Mouse (Mus musculus) c-Kit-positive CD71-negative TER-119-negative erythroid progenitor cells, embryonic 14.5 days (primary cell): ENCODE data around the gene Tead2.
A peak's percentile ranks its signal among the peaks of the same experiment; 100 is the strongest.

Experiments used
- DNase-seq: peaks from one replicate; pipeline ENCODE4 v3.0.0-alpha.2; 2013; ENCODE audit warnings: low read depth

The Tead2 gene

GRCm38 (mm10) chr7:45191803-45192363, 23.7 kb upstream of the Tead2 start:
- no peak for DNase-seq

DNA sequence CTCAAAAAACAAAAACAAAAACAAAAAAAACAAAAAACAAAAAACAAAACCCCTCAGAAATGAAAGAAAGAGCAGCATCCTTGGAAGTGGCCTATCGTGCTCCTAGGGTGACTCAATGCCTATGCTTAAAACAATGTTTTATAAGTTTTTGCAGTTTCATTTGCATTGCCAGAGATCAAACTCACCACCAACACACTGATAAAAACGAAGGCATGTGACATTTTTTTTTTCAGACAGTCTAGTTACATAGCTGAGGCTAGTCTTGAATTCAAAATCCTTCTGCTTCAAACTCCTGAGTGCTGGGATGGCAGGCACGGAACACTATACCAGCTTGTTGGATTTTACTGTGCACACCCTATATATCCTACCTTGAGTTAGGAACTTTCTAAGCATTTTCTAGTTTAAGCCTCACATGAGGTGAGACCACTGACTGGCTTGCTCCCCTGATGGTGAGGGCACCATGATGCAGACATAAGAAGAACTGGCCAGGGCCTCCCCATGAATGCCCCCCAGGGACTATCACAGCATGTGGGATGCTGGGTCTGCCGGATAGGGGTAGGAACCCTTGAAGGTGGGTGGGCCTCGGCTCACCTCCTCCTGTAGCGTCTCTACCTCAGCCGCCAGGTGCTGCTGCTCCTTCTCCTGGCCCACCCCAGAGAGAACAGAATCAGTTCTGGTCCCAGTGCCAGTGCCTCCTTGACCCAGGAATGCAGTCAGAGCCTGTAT, 22.8 kb upstream of the Tead2 start:
- no peak for DNase-seq

GRCm38 (mm10) chr7:45193406-45193805, 22.1 kb upstream of the Tead2 start:
- DNase-seq: no peak

DNA sequence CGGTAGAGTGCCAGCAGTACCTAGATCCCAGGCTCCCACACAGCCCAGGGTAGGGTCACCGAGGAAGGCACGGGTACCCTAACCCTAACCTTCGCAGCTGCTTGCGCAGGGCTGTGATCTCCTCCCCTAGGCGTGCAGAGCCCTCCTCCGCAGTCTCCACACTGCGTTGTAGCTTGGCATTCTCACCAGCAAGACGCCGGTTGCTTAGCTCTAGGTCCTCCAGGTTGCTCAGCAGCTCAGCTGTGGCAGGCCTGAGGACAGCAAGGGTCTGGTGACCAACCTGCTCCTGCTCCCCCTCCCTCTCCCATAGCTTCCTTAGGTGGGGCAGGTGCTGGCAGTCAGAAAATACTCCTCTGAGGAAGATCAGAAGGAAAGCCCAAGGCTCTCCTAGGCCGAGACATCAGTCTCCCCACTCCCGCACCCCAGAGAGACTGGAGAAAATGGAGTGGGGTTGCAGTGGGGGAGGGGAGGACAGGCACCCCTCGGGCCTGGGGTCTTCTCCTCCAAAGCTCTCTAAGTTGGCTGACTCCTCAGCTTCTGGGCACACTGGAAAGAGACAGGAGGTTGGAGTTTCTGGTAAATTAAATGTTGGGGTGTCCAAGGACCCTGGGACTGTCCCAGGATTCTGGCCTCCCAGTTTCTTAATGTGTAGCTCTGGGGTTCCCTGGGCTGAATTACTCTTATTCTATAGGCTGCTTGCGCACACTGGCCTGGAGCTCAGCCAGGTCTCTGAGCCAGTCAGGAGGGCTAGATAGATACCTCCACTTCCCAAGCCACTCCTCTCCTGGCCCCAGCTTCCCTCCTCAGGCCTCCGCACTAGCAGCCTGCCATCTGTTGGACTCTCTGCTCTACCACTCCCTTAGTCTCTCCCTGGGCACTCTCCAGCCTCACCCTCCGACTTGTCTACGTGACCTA, 21.4 kb upstream of the Tead2 start:
- no peak for DNase-seq

GRCm38 (mm10) chr7:45195341-45196175, 20.0 kb upstream of the Tead2 start:
- DNase-seq: no peak

DNA sequence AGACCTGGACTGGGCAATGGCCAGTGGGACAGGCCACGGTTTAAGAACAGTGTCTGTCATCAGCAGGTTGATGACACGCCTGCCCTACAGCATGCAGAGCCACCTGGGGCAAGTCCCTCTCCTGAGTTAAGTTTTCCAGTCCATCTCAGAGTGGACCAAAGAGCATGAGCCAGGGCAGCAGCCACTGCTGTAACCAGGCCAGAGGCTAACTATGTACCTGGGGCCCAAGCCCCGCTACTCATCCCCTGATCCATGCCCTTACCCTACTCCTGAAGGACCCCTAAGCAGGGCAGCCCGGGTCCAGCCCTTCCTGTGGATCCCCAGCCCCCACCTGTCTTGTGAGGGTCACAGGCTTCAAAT, 19.4 kb upstream of the Tead2 start:
- no peak for DNase-seq

GRCm38 (mm10) chr7:45196994-45197393, 18.6 kb upstream of the Tead2 start:
- DNase-seq: no peak

DNA sequence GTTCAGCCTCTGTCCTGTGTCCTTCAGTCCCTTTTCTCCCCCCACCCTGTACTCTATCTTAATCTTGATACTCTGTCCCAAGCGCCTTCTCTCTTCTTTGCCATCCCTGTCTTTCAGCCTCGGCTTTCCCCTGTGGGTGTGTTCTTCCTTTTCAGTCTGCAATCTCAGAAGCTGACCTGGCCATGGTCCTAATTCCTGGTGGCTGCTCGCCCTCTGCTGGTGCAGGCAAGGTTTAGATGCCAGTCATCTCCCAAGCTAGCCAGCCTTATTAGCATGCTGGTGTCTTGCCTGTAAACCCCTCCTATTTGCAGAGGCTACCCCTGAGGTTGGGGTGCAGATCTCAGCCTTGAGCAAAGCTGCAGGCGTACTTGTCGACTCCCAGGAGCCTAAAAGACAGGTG, 17.1 kb upstream of the Tead2 start:
- no peak for DNase-seq

GRCm38 (mm10) chr7:45198961-45199360, 16.6 kb upstream of the Tead2 start:
- DNase-seq: no peak

DNA sequence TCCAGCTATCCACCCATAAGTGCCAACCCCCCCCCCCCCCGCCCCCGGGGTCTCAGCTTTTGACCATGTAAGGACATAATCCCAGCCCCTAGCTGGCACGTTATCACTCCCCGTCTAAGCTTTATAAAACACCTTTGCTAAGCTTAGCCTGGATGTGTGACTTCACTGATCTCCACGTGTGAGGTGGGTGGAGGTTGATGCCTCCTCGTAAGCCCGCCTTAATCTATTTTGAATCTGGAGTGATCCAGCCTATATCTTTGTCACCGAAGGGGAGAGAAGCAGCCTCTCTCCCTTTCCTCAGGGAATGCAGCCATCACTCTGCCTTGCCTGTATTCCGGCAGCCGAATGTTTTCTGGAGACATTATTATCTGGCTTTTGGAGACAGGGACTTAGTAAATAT, 12.9 kb upstream of the Tead2 start:
- DNase-seq: no peak

DNA sequence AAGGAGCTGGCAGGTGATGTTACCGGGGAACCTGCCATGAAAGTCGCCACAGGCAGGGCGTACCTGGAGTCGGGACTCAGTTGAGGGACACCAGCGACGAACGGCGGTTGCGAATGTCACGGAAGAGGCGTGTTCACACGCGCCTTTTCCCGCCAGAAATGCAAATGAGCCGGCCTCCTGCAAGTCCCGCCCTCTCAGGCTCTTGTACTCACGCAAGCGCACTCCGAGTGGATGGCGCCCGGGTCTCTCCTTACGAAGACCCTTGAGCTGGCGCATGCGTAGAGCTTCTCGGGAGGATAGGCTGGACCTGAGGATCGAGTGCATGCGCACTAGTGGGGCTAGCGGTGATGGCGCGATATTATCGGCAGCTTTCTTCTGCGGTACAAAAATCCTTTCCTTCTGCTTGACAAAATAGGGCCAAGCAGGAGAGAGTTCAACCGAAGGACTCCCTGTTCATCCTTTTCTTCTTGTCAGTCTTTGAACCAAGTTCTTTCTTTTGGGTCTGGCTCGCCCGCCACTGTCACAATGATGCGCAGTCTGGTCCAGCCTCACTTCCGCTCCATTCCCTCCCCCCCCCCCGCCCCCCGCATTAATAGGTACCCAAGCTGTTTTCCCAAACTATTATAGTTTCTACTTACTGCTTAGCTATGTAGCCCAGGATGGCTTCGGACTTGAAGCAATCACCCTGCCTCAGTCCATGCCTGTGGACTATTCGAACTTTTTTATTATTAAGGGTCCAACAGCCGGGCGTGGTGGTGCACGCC, 11.0 kb upstream of the Tead2 start, which contains the start of gene Ccdc155:
Gene Ccdc155 (minus strand): TSS at position 513 of the 764 bp plus-strand sequence.
- DNase-seq: peak; percentile 96

DNA sequence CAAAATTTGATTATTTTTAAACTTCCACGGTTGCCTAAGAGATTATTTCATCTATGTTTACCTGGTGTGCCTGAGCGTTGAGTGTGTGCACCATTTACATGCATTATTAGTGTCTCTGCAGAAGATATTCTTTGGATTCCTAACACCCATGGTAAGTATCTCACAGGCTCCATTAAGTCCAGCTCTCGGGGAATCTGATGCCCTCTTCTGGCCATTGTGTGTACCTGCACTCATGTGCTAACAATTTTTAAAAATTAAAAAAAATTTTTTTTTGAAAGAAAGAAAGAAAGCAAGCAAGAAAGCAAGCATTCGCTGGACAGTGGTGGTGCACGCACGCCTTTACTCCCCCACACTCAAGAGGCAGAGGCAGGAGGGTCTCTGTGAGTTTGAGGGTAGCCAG, 7.3 kb upstream of the Tead2 start:
- DNase-seq: no peak

DNA sequence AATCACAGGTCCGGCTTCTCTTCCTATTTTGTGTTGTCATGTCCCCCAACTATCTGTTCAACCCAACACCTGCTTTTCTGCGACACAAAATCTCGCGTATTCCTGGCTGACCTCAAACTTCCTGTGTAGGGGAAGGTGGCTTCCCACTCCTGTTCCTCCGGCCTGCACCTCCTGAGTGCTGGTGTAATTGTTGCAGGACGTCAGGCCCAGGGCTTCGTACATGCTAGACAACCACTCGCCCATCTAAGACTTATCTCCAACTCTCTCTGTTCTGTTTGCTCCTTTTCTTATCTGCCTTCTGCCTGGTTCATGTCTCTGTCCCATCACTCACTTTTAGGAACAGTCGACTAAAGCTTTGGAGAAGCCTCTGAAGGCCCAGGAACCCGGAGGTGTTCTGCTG, 4.5 kb upstream of the Tead2 start:
- DNase-seq: no peak

- DNase-seq: peak; percentile 57
Observed at GRCm38 (mm10) chr7:45211851-45212251, 3.7 kb upstream of the Tead2 start, which contains the start of gene Dkkl1. TSS of gene Dkkl1 (minus strand) at chr7:45212147.

DNA sequence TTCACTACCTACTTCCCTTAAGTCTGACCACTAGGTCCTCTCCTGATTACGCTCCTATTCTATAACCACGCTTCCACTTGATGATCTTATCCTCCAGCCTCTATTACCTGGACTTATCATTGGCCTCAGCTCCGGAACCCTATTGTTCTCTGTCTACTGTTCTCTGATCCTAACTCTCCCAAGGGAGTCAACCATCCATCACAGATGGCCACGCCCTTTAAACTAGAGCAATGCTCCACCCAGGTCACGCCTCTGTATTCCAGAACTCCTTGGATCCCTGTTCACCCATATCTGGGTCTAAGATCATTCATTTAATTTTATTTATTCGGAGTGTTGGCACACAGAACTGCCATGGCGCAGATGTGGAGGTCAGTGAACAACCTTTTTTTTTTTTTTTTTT, 3.2 kb upstream of the Tead2 start:
- DNase-seq: no peak

DNA sequence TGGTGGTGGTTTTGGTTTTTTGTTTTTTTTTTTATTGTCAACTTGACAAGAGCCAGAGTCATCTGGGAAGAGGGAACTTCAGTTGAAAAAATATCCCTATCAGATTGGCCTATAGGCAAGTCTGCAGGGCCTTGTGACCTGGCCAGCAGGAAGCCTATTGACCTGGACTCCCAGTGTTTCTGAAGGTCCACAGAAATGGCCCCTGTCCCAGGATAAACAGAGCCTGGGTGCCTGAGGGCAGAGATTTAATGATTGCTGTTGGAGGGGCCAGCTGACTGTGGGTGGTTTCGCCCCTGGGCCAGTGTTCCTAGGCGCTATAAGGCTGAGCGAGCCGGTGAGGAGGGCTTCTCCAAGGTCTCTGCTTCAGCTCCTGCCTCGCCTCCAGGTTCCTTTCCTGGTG, 1.8 kb upstream of the Tead2 start:
- DNase-seq: no peak

GRCm38 (mm10) chr7:45216442-45217183, 1.1 kb downstream of the Tead2 start:
- no peak for DNase-seq

DNA sequence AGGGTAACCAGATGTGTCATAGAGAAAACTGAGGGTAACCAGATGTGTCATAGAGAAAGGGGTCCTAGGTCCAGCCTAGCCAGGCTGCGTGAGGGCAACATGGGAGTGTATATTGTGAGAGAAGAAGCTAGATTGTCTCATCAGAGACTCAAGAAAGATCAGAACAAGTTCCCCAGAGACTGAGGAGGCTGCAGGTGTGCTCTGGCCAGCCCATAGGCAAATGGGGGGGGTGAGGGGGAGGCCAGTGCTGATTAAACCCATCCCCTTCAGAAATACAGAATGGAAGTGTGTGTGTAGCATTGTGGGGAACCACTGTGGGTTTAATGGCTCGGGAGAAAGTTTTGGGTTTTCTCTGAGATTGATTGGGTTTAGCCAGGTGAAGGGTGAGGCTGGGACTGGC, 6.1 kb downstream of the Tead2 start:
- no peak for DNase-seq

GRCm38 (mm10) chr7:45224826-45225225, 9.3 kb downstream of the Tead2 start:
- DNase-seq: no peak

- no peak for DNase-seq
Observed at GRCm38 (mm10) chr7:45226421-45226820, 10.9 kb downstream of the Tead2 start.

- no peak for DNase-seq
Observed at GRCm38 (mm10) chr7:45228548-45228947, 13.0 kb downstream of the Tead2 start.
